Mouse (Mus musculus) C2C12 (cell line): ENCODE measurements around the gene Usp34.
A peak's percentile ranks its signal among the peaks of the same experiment; 100 is the strongest.

Source experiments
- CEBPB ChIP-seq: IDR thresholded peaks from one replicate; pipeline ENCODE4 v1.6.1; 2011; ENCODE audit warnings: low read depth, mild to moderate bottlenecking, control low read depth, moderate library complexity
- CTCF ChIP-seq: IDR thresholded peaks from one replicate; pipeline ENCODE4 v1.5.1; 2011; ENCODE audit not compliant: control insufficient read depth, insufficient read depth, insufficient read length
- FOSL1 ChIP-seq: IDR thresholded peaks from one replicate; pipeline ENCODE4 v1.8.0; 2011; ENCODE audit warnings: mild to moderate bottlenecking, low read length; ENCODE audit not compliant: poor library complexity, insufficient read depth, severe bottlenecking
- MAX ChIP-seq: IDR thresholded peaks from one replicate; pipeline ENCODE4 v1.6.1; 2011; ENCODE audit warnings: mild to moderate bottlenecking, control low read depth
- MYOD1 ChIP-seq: IDR thresholded peaks from one replicate; pipeline ENCODE4 v1.6.1; 2011; ENCODE audit warnings: low read depth; ENCODE audit not compliant: control insufficient read depth, insufficient read length
- USF1 ChIP-seq: IDR thresholded peaks from one replicate; pipeline ENCODE4 v1.6.1; 2011; ENCODE audit warnings: low read depth, mild to moderate bottlenecking, control low read depth, moderate library complexity

DNA sequence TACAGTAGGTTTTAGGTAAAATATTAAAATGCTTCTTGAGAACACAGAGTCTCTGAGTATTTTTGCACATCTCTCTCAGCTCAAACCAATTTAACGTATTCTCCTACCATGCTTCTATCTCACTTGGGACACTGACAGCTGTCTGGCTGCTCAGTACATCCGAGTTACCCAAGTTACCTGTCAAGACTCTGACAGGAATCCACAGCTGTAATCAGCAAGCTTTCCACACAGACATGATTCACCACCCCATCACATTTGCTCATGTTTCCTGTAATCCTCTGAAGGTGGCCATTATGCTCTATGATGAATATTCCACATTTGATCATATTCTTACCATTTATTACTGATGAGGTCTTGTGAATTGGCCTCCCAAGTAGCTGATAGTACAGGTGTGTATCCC, 208.6 kb downstream of the Usp34 start:
- TF ChIP-seq CTCF: no peak
- no peak for TF ChIP-seq FOSL1
- TF ChIP-seq MYOD1: peak; percentile 100
- TF ChIP-seq USF1: no peak
- no peak for TF ChIP-seq MAX
- no peak for TF ChIP-seq CEBPB
